9 mouse cellular contexts compared by ENCODE assay signal in genomic region chr8:47947672-47948618, GRCm38 (mm10). TPM values are rescaled to one million over a fixed set of nuclear protein-coding genes. Genes with fewer than 3 reads are reported as not detected.
DNase-seq lines count a peak whose midpoint lies in the region; ATAC-seq and TF ChIP-seq lines count a peak whose summit lies in the region.
"Had no signal": no experiment of that assay in that cellular context is flagged by ENCODE, and none has a peak within 500 bp of the region (broad histone marks: within the 10 kb centered on the region; RNA-seq: fewer than 3 reads in every experiment).

No protein-coding gene starts in this region.

- H3K27ac ChIP-seq in gastrocnemius, adult 2 months: no peak overlapping the region
- no peak overlapping the region for H3K27ac ChIP-seq in midbrain, embryonic 11.5 days (ENCODE audit: low read depth, low read length)
- no peak overlapping the region for H3K27ac ChIP-seq in midbrain, embryonic 10.5 days (replicated peaks)
- H3K27ac ChIP-seq in neural tube, embryonic 15.5 days (replicated peaks): 0 out of 2 replicates have a peak overlapping the region, but pooled peaks have one; percentile 25
- H3K27ac ChIP-seq: kidney, postnatal 0 days had no signal

- no peaks in the 10 kb centered on the region for H3K36me3 ChIP-seq in midbrain, embryonic 11.5 days (ENCODE audit: control insufficient read depth, insufficient read depth, low read length)
- H3K36me3 ChIP-seq in midbrain, embryonic 10.5 days: no peaks in the 10 kb centered on the region
- H3K36me3 ChIP-seq in neural tube, embryonic 15.5 days: no peaks in the 10 kb centered on the region

- peak overlapping the region; percentile 38 for H3K4me3 ChIP-seq in gastrocnemius, adult 2 months
- H3K4me3 ChIP-seq in midbrain, embryonic 11.5 days (ENCODE audit: low read depth, low read length): no peak overlapping the region
- no peak overlapping the region for H3K4me3 ChIP-seq in midbrain, embryonic 10.5 days
- H3K4me3 ChIP-seq in neural tube, embryonic 15.5 days (replicated peaks): no peak overlapping the region

- WGBS in midbrain, embryonic 11.5 days: 81% methylated on average over 19 of the region's 19 CpGs
- 88% methylated on average over 19 of the region's 19 CpGs for WGBS in midbrain, embryonic 10.5 days
- 64% methylated on average over 19 of the region's 19 CpGs for WGBS in neural tube, embryonic 15.5 days

- no peak for DNase-seq in gastrocnemius, adult 2 months
- no peak for DNase-seq in gastrocnemius, postnatal 4 days (ENCODE audit: low spot score in 2 of 2)
- DNase-seq in midbrain, embryonic 11.5 days (ENCODE audit: low spot score, missing footprints): peak; percentile 35
- no peak for DNase-seq in midbrain, embryonic 10.5 days (ENCODE audit: low spot score)
- peak; percentile 39 for DNase-seq in induced T-regulatory cell, adult 2 months (ENCODE audit: low read depth)
- no peak for DNase-seq in layer of hippocampus, adult 18-20 months (ENCODE audit: low spot score in 2 of 2)
- DNase-seq in left cerebral cortex, postnatal 10 days (ENCODE audit: extremely low spot score in 1 of 2, low spot score in 2 of 2): no peak

- TF ChIP-seq CTCF in gastrocnemius, adult 2 months (IDR thresholded peaks at IDR 0.05): no peak

- intact Hi-C loops in gastrocnemius, adult 2 months (cut with DNase I): loop anchor here (5.0 kb wide), 1 partner anchor 66 kb away; no protein-coding TSS in a partner anchor
- intact Hi-C loops in left cerebral cortex, postnatal 10 days (cut with DNase I): no loop called here

- H3K4me2 ChIP-seq in midbrain, embryonic 11.5 days: no peak overlapping the region
- 0 out of 2 replicates have a peak overlapping the region, but pooled peaks have one; percentile 5 for H3K4me2 ChIP-seq in neural tube, embryonic 15.5 days

- no peaks in the 10 kb centered on the region for H3K9me3 ChIP-seq in midbrain, embryonic 11.5 days (ENCODE audit: control insufficient read depth, low read length)
- no peaks in the 10 kb centered on the region for H3K9me3 ChIP-seq in midbrain, embryonic 10.5 days (replicated peaks)
- no peaks in the 10 kb centered on the region for H3K9me3 ChIP-seq in neural tube, embryonic 15.5 days (replicated peaks)

- no peaks in the 10 kb centered on the region for H3K4me1 ChIP-seq in midbrain, embryonic 11.5 days (ENCODE audit: control insufficient read depth, insufficient read depth, low read length)
- no peaks in the 10 kb centered on the region for H3K4me1 ChIP-seq in midbrain, embryonic 10.5 days
- peaks cover 13% of the 10 kb centered on the region for H3K4me1 ChIP-seq in neural tube, embryonic 15.5 days

- no peak overlapping the region for H3K9ac ChIP-seq in midbrain, embryonic 11.5 days (ENCODE audit: low read length)
- no peak overlapping the region for H3K9ac ChIP-seq in neural tube, embryonic 15.5 days (replicated peaks)

- no peak for ATAC-seq in midbrain, embryonic 11.5 days (ENCODE audit: low FRiP score)
- ATAC-seq in neural tube, embryonic 15.5 days (ENCODE audit: low FRiP score): no peak

- no peaks in the 10 kb centered on the region for H3K27me3 ChIP-seq in midbrain, embryonic 11.5 days (ENCODE audit: control insufficient read depth, insufficient read depth, low read length)
- no peaks in the 10 kb centered on the region for H3K27me3 ChIP-seq in midbrain, embryonic 10.5 days (ENCODE audit: low read depth, poor library complexity, severe bottlenecking)
- no peaks in the 10 kb centered on the region for H3K27me3 ChIP-seq in neural tube, embryonic 15.5 days (replicated peaks)

RNA-seq across cellular contexts. Expression of gene Wwc2, which starts 42.8 kb away (rescaled TPM):
- total RNA-seq in gastrocnemius, adult 2 months (2021): 1 to 10 TPM; 5.0 to 8.3 TPM
- total RNA-seq in gastrocnemius, postnatal 4 days (2021): 10 to 100 TPM; 19.5 to 20.2 TPM
- 6.0 and 6.2 TPM in 2 replicates for polyA plus RNA-seq in midbrain, embryonic 11.5 days (2014; fragmentation: Nextera tagmentation; extraction: Ambion mirVana)
- polyA plus RNA-seq in midbrain, embryonic 10.5 days (2016; fragmentation: Nextera tagmentation; extraction: Ambion mirVana): 7.1 and 7.6 TPM in 2 replicates
- polyA plus RNA-seq in neural tube, embryonic 15.5 days (2015; fragmentation: Nextera tagmentation; extraction: Ambion mirVana): 5.8 and 6.1 TPM in 2 replicates
- 10 to 100 TPM; 25.6 to 25.9 TPM for total RNA-seq in layer of hippocampus, adult 18-20 months (2021)
- total RNA-seq in left cerebral cortex, postnatal 10 days (2021): 10 to 100 TPM; 27.3 to 28.0 TPM

Comparison
In these comparisons a context has a peak if more than half of its experiments do, and no peak if none do; other contexts are left out.
1. DNase-seq: peak in midbrain, embryonic 11.5 days (single experiment) and induced T-regulatory cell, adult 2 months (single experiment); none in gastrocnemius, adult 2 months (single experiment), gastrocnemius, postnatal 4 days (0 of 2), midbrain, embryonic 10.5 days (single experiment), layer of hippocampus, adult 18-20 months (0 of 2) and left cerebral cortex, postnatal 10 days (0 of 2).